Mouse (Mus musculus) heart, postnatal 0 days (tissue): Measurements from ENCODE around the gene Srrm3.

Source experiments
- CTCF ChIP-seq: IDR thresholded peaks from 2 replicates; pipeline ENCODE4 v1.5.1; 2016; ENCODE audit warnings: antibody characterized with exemption, control low read depth, low read depth
- EP300 ChIP-seq: IDR thresholded peaks from 2 replicates; pipeline ENCODE4 v1.6.1; 2016; ENCODE audit warnings: antibody characterized with exemption, low read depth

GRCm38 (mm10) chr5:135911633-135912220, 105.0 kb downstream of the Srrm3 start:
- TF ChIP-seq EP300 (no peak), CTCF (no peak)
